Mouse (Mus musculus) CH12.LX (cell line): ENCODE data around the gene Rnf41.

ENCODE experiments used
- CHD2 ChIP-seq: IDR thresholded peaks from 2 replicates; pipeline ENCODE4 v1.6.1; 2011; ENCODE audit warnings: low read length, improper control_type of control experiment
- CTCF ChIP-seq, 2 experiments: IDR thresholded peaks in 1 of 2; conservative IDR thresholded peaks in 1 of 2; 2 replicates each; pipeline ENCODE4 v1.5.1; 2011 to 2012; ENCODE audit warnings: low read depth in 2 of 2, low read length in 2 of 2, improper control_type of control experiment in 1 of 2, inconsistent platforms in 1 of 2, mild to moderate bottlenecking in 1 of 2, moderate library complexity in 1 of 2
- KAT2A ChIP-seq: IDR thresholded peaks from 2 replicates; pipeline ENCODE4 v1.6.1; 2012; ENCODE audit warnings: low read length, improper control_type of control experiment, inconsistent platforms; ENCODE audit not compliant: insufficient replicate concordance
- MEF2A ChIP-seq: IDR thresholded peaks from 2 replicates; pipeline ENCODE4 v1.6.1; 2014; ENCODE audit warnings: low read depth, mild to moderate bottlenecking, inconsistent platforms, low read length, improper control_type of control experiment, borderline replicate concordance
- NRF1 ChIP-seq: IDR thresholded peaks from 2 replicates; pipeline ENCODE4 v1.6.1; 2014; ENCODE audit warnings: low read depth, mild to moderate bottlenecking, inconsistent platforms, low read length, improper control_type of control experiment, moderate library complexity
- POLR2A ChIP-seq: IDR thresholded peaks from 2 replicates; pipeline ENCODE4 v1.6.1; 2011; ENCODE audit warnings: low read depth, mild to moderate bottlenecking, improper control_type of control experiment, low read length
- SIN3A ChIP-seq: IDR thresholded peaks from 2 replicates; pipeline ENCODE4 v1.6.1; 2012; ENCODE audit warnings: low read length, improper control_type of control experiment, inconsistent platforms
- SMC3 ChIP-seq: IDR thresholded peaks from 2 replicates; pipeline ENCODE4 v1.6.1; 2011; ENCODE audit warnings: low read depth, low read length, improper control_type of control experiment
- TBP ChIP-seq: conservative IDR thresholded peaks from 2 replicates; pipeline ENCODE4 v1.6.1; 2011; ENCODE audit warnings: low read depth, low read length, improper control_type of control experiment
- TCF12 ChIP-seq: IDR thresholded peaks from 2 replicates; pipeline ENCODE4 v1.6.1; 2014; ENCODE audit warnings: low read depth, mild to moderate bottlenecking, inconsistent platforms, low read length, improper control_type of control experiment
- UBTF ChIP-seq: IDR thresholded peaks from 2 replicates; pipeline ENCODE4 v1.6.1; 2012; ENCODE audit warnings: low read depth, mild to moderate bottlenecking, inconsistent platforms, low read length, improper control_type of control experiment, moderate library complexity
- USF1 ChIP-seq: IDR thresholded peaks from 2 replicates; pipeline ENCODE4 v1.6.1; 2014; ENCODE audit warnings: low read depth, mild to moderate bottlenecking, inconsistent platforms, low read length, improper control_type of control experiment
- USF2 ChIP-seq: conservative IDR thresholded peaks from 2 replicates; pipeline ENCODE4 v1.6.1; 2011; ENCODE audit warnings: low read depth, low read length, improper control_type of control experiment

DNA sequence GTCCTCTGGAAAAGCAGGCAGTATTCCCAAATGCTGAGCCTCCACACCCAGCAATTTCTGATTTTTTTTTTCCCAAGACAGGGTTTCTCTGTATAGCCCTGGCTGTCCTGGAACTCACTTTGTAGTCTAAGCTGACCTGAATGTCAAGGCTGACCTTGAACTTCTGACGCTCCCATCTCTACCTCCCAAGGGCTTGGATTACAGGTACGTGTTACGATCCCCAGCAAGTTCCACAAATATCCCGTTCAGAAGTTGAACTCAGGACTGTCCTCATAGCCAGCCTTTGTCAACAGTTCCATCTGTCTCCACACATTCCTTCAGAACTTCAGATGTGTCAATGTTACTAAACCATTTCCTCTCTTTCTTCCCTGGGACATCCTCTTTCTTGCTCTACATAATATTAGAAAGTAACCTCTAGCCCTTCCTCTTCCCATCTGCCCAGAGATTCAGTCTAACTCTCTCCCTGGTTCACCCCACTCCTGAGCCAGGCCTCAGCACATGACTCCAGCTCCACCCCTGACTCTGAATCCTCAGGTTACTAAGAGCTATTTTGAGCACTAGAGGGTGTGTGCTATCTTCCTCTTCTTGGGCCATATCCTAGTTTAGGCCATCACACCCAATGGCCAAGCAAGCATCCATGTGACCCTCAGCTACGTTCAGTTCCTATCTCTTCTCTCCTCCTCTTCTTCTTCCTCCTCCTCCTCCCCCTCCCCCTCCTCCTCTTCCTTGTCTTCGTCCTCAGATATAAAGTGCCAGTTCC lies 38.3 kb upstream of the Rnf41 start:
- TF ChIP-seq USF1 (no peak), CTCF (conservative IDR thresholded peaks at IDR 0.05 in 1 of 2, IDR thresholded peaks at IDR 0.05 in 1 of 2; ENCODE audit: low read depth in 2 of 2, low read length in 2 of 2) (no peak), POLR2A (no peak), UBTF (no peak), MEF2A (no peak), SMC3 (no peak), CHD2 (no peak), TBP (no peak), SIN3A (no peak), USF2 (no peak), TCF12 (no peak), KAT2A (no peak), NRF1 (no peak)
